Mouse (Mus musculus) neural tube, postnatal 0 days (tissue): Measurements from ENCODE around the gene Snw1. TPM values are rescaled to one million over a fixed set of nuclear protein-coding genes. Genes with fewer than 3 reads are reported as not detected.

Experiments used
- microRNA-seq: library from miRNA; unstranded; fragments of <30 nt; microRNA quantifications from one replicate; pipeline ENCODE4, GENCODE M21; 2016
- polyA plus RNA-seq: library from polyadenylated mRNA; unstranded; fragments of >200 nt; fragmentation: Nextera tagmentation; extraction: Ambion mirVana; gene quantifications from 2 replicates; pipeline ENCODE4 v1.2.1, GENCODE M21; 2015

Snw1 gene
- 77.9 and 80.9 TPM in 2 replicates for polyA plus RNA-seq

DNA sequence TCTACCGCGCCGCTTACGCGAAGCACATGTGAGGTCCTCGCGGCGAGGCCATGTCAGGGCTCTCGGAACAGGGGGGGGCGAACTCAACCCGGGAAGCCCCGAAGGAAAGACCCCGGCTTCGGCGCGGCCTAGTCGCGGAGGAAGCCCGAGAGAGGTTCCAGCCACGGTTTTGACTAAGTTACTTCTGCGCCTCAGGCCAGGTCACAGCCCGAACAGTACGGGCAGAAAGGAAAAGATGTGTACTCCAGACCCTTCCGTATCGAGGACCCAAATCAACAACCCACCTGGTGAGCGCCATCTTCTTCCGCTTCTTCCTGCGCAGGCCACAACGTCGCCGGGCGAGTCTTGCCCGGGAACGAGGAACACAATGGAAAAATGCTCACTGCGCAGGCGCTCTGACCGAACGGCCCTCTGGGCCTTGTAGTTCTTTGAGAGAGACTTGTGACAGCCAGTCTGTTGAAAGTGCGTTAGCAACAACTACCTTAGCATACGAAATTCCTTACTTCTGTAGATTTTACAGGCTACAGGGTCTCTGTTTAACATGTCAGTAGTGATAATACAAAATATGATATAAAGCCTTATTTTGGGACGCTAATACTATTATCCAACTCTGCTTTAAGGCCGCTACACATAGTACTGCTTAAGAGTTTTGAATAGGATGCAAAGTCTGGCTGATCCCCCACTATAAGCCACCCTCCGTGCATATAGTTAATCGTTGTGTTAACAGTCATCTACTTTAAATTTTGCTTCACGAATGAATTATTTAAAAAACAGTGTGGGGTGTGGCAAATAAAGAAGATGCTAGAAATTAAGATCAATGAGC, at the start of gene Snw1:
Gene Snw1 (minus strand): TSS at position 311 of the 823 bp plus-strand sequence.

DNA sequence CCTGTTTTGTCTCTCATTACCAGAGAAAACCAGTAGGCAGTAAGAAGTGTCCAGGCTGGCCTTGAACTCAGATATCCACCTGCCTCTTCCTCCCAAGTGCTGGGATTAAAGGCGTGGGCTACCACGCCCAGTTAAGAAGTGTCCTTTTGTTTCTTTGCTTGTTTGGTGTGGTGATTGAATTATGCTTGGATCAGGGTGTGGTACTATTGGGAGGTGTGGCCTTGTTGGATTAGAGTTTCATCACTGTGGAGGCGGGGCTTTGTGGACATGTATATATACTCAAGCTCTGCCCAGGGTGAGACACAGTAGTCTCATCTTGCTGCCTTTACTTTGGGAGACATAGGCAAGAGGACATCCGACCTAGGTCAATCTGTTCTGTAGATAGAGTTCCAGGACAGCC, 41.9 kb upstream of the Snw1 start, which contains the start of gene Gm8300:
Gene Gm8300 (plus strand): TSS at position 301 of the 400 bp plus-strand sequence.

DNA sequence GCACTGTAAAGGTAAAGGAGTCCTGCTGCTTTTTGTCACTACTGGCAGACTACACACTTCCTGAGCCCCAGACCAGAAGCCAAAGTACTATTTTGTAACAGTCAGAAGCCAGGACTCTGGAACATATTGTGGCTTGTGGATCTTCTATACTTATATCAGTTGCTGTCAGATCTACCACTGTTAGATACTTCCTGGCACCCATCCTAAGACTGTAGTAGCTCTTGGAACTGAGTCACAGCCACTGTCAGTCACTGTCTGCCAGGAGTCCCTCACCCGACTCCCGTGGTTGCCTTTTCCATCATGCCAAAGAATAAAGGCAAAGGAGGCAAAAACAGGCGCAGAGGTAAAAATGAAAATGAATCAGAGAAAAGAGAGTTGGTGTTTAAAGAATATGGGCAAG, 22.3 kb upstream of the Snw1 start, which contains the start of gene Gm5788:
Gene Gm5788 (plus strand): TSS at position 301 of the 400 bp plus-strand sequence.

DNA sequence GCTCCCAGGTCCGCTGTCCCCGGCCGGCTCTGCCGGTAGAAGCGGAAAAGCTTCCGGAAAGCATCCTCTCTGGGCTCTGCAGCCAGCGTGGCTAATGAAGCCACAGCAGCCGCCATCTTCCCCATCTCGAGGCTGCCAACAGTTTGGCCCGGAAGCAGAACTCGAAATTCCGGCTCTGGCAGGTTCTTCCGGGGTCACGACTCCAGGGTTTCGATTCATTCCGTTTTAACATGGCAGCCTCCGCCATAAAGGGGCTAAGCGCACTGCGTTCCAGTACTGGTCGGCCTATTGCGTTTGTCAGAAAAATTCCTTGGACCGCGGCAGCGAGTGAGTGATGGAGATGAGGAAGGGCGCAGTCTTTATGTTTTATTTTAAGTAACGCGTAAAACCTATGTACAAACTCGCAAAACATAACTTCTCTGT, 28.4 kb downstream of the Snw1 start, which contains the start of the genes Slirp and Alkbh1:
Gene Slirp (plus strand): TSS at position 197 of the 423 bp plus-strand sequence.
Gene Alkbh1 (minus strand): TSS at position 318 of the 423 bp plus-strand sequence.

Small RNAs within 50 kb of the gene (microRNA-seq; reads per million reads assigned to microRNA genes)
- 99.2 reads per million, percentile 44 among the genes with 10 or more reads in this experiment for gene Mir3068

Other genes with a start within 250 kb of the Snw1 start
- gene Noxred1, start 233.5 kb downstream of the Snw1 start, polyA plus RNA-seq, result 0.34 and 0.40 TPM in 2 replicates
- gene Vipas39, start 206.0 kb downstream of the Snw1 start, polyA plus RNA-seq, result 40.3 and 44.8 TPM in 2 replicates
- 170 and 182 TPM in 2 replicates for gene Ahsa1, start 205.8 kb downstream of the Snw1 start, polyA plus RNA-seq
- gene Ism2, start 172.6 kb downstream of the Snw1 start, polyA plus RNA-seq, result 1.1 and 1.4 TPM in 2 replicates
- 74.2 and 76.9 TPM in 2 replicates for gene Sptlc2, start 83.9 kb downstream of the Snw1 start, polyA plus RNA-seq
- gene Slirp, start 28.4 kb downstream of the Snw1 start, polyA plus RNA-seq, result 229 and 264 TPM in 2 replicates
- 25.1 and 26.6 TPM in 2 replicates for gene Alkbh1, start 28.3 kb downstream of the Snw1 start, polyA plus RNA-seq
- gene Gm5788, start 22.4 kb upstream of the Snw1 start, polyA plus RNA-seq, result not detected in 2 replicates
- not detected in 2 replicates for gene Gm8300, start 42.0 kb upstream of the Snw1 start, polyA plus RNA-seq
- gene Oog1, start 130.4 kb upstream of the Snw1 start, polyA plus RNA-seq, result not detected in 2 replicates
- not detected in 2 replicates for gene Gm4027, start 146.6 kb upstream of the Snw1 start, polyA plus RNA-seq
- not detected in 2 replicates for gene Gm16381, start 172.3 kb upstream of the Snw1 start, polyA plus RNA-seq